Mouse (Mus musculus) cerebral cortex, adult 2 months (tissue): Measurements from ENCODE around the gene Lypd3.

Source experiments
- WGBS: fragments of 180-500 bp; shearing (Covaris S2); methylation state at CpG from one replicate; pipeline ENCODE4 v1.1.7; 2018; 5-methylcytosine and 5-hydroxymethylcytosine counted together

Lypd3 gene

GRCm38 (mm10) chr7:24612308-24612910, 23.9 kb upstream of the Lypd3 start:
- WGBS = 23% methylated on average over 27 of the region's 27 CpGs

- 89% methylated on average over 13 of the region's 13 CpGs for WGBS
Measured at GRCm38 (mm10) chr7:24614816-24615215, 21.5 kb upstream of the Lypd3 start.

- WGBS = 85% methylated on average over 8 of the region's 8 CpGs
Measured at GRCm38 (mm10) chr7:24617763-24618162, 18.6 kb upstream of the Lypd3 start.

GRCm38 (mm10) chr7:24618374-24618773, 18.0 kb upstream of the Lypd3 start:
- 88% methylated on average over 8 of the region's 8 CpGs for WGBS

- WGBS = 75% methylated on average over 13 of the region's 13 CpGs
Measured at GRCm38 (mm10) chr7:24619671-24620397, 16.5 kb upstream of the Lypd3 start.

GRCm38 (mm10) chr7:24621193-24621592, 15.2 kb upstream of the Lypd3 start:
- WGBS = 88% methylated on average over 3 of the region's 3 CpGs

- WGBS = 82% methylated on average over 6 of the region's 6 CpGs
Measured at GRCm38 (mm10) chr7:24622967-24623366, 13.4 kb upstream of the Lypd3 start.

GRCm38 (mm10) chr7:24628685-24629610, 7.4 kb upstream of the Lypd3 start:
- WGBS = 21% methylated on average over 33 of the region's 33 CpGs

GRCm38 (mm10) chr7:24629672-24630071, 6.7 kb upstream of the Lypd3 start:
- 86% methylated on average over 4 of the region's 4 CpGs for WGBS

- 88% methylated on average over 10 of the region's 10 CpGs for WGBS
Measured at GRCm38 (mm10) chr7:24630116-24630880, 6.1 kb upstream of the Lypd3 start.

GRCm38 (mm10) chr7:24637046-24637445, 696 bp downstream of the Lypd3 start:
- WGBS = under 1% methylated on average over 18 of the region's 18 CpGs

- 3% methylated on average over 35 of the region's 35 CpGs for WGBS
Measured at GRCm38 (mm10) chr7:24638026-24638856, 1.9 kb downstream of the Lypd3 start.

GRCm38 (mm10) chr7:24640450-24640849, 4.1 kb downstream of the Lypd3 start:
- WGBS = 72% methylated on average over 13 of the region's 13 CpGs

GRCm38 (mm10) chr7:24642491-24642890, 6.1 kb downstream of the Lypd3 start:
- 12% methylated on average over 9 of the region's 9 CpGs for WGBS

GRCm38 (mm10) chr7:24644492-24644891, 8.1 kb downstream of the Lypd3 start:
- WGBS = 90% methylated on average over 6 of the region's 6 CpGs

GRCm38 (mm10) chr7:24644996-24645395, 8.6 kb downstream of the Lypd3 start:
- 60% methylated on average over 7 of the region's 7 CpGs for WGBS

GRCm38 (mm10) chr7:24646486-24646885, 10.1 kb downstream of the Lypd3 start:
- WGBS = 73% methylated on average over 7 of the region's 7 CpGs

- 32% methylated on average over 7 of the region's 7 CpGs for WGBS
Measured at GRCm38 (mm10) chr7:24653681-24654080, 17.3 kb downstream of the Lypd3 start.

GRCm38 (mm10) chr7:24659737-24660357, 23.5 kb downstream of the Lypd3 start:
- 74% methylated on average over 12 of the region's 12 CpGs for WGBS
